Mouse (Mus musculus): Measurements from ENCODE around the gene C130026I21Rik. TPM values are rescaled to one million over a fixed set of nuclear protein-coding genes. Genes with fewer than 3 reads are reported as not detected.
"Not testable (repeated sequence)": the region's sequence is repeated elsewhere in the genome, so short reads cannot be mapped to it uniquely, and the experiment has no call there.

C130026I21Rik gene
- polyA plus RNA-seq, 1 experiment = not detected

DNA sequence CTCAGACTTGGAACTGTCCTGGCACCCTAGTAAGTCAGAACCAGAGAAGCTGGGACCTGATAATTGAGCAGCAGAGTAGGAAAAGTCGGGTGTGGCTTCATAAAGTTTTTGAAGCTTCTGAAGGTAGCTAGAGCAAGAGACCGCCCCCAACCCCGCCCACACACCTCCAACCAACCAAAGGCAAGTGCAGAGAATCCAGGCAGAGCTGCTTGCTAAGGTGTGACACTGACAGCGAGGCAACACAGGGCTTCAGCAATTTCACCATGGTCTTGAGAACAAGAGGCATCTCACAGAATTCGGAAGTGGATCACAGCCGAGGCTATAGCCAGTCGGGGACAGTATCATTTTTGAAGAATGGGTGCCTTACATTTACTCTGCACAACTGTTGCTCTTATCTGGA lies 160.6 kb downstream of the C130026I21Rik start, which contains the start of gene A530032D15Rik:
A530032D15Rik (minus strand) TSS at position 101 of the 400 bp plus-strand sequence.
- H3K27ac ChIP-seq (replicated peaks; ENCODE audit: low read depth, low read length); H3K4me3 ChIP-seq (ENCODE audit: insufficient read depth, low read depth, low read length); H3K4me1 ChIP-seq (ENCODE audit: control insufficient read depth, insufficient read depth, insufficient read length, low read length): not testable (repeated sequence)

DNA sequence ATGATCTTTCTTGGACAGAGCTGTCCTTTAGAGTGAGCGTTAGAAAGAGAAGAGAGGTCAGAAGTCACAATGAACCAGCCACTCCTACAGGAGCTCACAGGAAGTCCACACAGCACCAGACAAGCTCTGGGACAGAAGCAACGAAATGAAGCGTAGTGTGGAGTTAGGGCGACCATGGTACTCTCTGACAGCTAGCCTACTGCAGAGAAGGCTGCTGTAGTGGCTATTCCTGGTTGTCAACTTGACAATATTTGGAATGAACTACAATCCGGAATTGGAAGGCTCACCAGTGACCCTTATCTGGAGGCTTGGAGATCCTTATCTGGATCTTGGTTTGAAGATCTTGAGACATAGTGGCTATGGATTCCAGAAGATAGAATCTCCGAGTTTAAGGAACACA lies 164.4 kb downstream of the C130026I21Rik start:
- not testable (repeated sequence) for H3K4me1 ChIP-seq (ENCODE audit: control insufficient read depth, insufficient read depth, insufficient read length, low read length); H3K27ac ChIP-seq (replicated peaks; ENCODE audit: low read depth, low read length); H3K4me3 ChIP-seq (ENCODE audit: insufficient read depth, low read depth, low read length)

DNA sequence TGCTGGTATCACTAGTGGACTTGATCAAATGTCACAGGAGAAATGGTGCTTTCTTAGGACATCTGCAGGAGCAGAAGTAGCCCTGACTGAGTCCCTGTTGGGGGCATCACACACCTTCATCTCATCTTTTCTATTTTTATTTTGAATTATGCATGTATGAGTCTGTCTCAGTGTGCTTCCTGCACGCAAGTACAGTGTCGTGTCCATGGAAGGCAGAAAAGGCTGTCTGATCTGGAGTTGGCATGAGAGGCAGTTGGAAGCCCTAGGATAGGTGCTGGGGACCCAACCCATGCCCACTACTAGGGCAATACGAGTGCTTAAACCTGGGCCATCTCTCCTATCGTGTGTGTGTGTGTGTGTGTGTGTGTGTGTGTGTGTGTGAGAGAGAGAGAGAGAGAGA lies 165.0 kb downstream of the C130026I21Rik start:
- not testable (repeated sequence) for H3K4me1 ChIP-seq (ENCODE audit: control insufficient read depth, insufficient read depth, insufficient read length, low read length); H3K4me3 ChIP-seq (ENCODE audit: insufficient read depth, low read depth, low read length); H3K27ac ChIP-seq (replicated peaks; ENCODE audit: low read depth, low read length)

DNA sequence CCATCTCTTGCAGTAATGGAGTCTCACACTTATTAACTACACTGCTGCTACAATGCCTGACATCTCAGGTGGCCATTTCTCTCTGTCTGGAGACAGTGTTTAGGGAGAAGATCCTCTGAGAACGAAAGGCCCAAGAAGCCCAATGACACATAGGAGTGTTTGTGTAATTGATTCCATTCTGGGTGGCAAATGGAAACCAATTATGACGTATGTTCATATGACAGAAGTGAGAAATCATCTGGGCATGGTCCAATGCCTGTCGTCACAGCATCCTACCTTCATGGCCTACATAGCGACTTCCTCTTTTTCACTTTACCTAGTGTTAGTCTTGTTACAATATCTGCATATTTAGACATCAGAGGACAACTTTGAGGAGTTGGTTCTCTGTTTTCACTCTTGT lies 168.6 kb downstream of the C130026I21Rik start:
- H3K27ac ChIP-seq (replicated peaks; ENCODE audit: low read depth, low read length); H3K4me3 ChIP-seq (ENCODE audit: insufficient read depth, low read depth, low read length); H3K4me1 ChIP-seq (ENCODE audit: control insufficient read depth, insufficient read depth, insufficient read length, low read length): not testable (repeated sequence)

DNA sequence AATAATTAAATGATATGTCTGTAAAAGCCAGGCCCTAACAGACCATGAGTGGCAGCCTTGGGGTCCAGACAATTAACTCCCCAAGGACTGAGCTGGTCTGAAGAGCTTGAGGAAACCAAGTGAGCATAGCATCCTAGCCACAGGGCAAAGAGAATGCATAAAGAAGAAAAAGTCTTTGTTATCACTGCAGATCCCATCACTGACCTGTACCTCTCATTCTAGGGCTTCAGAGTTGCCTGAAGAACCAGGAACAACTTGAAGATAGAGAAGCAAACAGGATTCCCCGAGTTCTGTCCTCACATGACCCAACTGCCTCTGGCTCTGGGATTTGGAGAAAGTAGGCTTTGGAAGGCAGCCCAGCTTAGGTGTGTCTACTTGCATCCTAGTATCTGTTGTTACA lies 170.5 kb downstream of the C130026I21Rik start, which contains the start of gene Gm10553:
Gm10553 (plus strand) TSS at position 301 of the 400 bp plus-strand sequence.
- H3K27ac ChIP-seq (replicated peaks; ENCODE audit: low read depth, low read length); H3K4me1 ChIP-seq (ENCODE audit: control insufficient read depth, insufficient read depth, insufficient read length, low read length); H3K4me3 ChIP-seq (ENCODE audit: insufficient read depth, low read depth, low read length): not testable (repeated sequence)

DNA sequence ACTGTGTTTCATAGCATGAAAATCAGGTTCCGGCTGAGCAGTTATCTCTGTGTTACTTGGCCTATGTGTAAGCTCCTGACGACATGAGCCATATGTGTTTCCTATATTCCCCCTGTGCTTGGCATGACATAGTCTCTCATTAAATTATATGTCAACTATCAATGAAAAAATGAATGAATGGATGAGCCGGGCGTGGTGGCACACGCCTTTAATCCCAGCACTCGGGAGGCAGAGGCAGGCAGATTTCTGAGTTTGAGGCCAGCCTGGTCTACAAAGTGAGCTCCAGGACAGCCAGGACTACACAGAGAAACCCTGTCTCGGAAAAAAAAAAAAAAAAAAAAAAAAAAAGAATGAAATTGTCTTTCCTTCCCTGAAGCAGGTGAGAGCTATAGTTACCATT lies 171.3 kb downstream of the C130026I21Rik start:
- not testable (repeated sequence) for H3K4me3 ChIP-seq (ENCODE audit: insufficient read depth, low read depth, low read length); H3K4me1 ChIP-seq (ENCODE audit: control insufficient read depth, insufficient read depth, insufficient read length, low read length); H3K27ac ChIP-seq (replicated peaks; ENCODE audit: low read depth, low read length)

DNA sequence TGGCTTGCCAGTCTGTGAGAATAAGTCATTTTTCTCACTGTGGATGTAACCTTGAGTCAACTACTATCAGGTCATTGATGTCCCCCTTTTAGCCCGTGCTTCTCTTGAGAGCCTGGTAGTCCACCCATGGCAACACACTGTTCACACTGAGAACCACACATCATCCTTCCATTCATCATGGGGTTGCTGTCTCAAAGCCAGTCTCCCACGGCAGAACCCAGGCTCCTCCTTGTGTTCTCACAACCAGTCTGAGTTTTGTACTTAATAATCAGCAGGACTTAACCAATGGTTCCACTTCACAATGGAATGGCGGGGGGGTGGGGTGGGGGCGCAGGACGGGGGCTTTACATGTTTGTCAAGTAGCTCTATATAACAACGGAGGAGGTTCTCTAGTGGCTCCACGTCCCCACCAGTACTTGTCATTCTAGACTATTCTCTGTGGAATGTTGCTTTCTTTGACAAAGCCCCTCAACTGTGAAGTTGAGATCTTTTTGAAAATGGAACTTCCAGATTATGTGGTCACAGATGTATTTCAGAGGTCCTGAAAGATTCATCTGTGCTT lies 177.3 kb downstream of the C130026I21Rik start:
- H3K27ac ChIP-seq (replicated peaks; ENCODE audit: low read depth, low read length); H3K4me1 ChIP-seq (ENCODE audit: control insufficient read depth, insufficient read depth, insufficient read length, low read length); H3K4me3 ChIP-seq (ENCODE audit: insufficient read depth, low read depth, low read length): not testable (repeated sequence)

DNA sequence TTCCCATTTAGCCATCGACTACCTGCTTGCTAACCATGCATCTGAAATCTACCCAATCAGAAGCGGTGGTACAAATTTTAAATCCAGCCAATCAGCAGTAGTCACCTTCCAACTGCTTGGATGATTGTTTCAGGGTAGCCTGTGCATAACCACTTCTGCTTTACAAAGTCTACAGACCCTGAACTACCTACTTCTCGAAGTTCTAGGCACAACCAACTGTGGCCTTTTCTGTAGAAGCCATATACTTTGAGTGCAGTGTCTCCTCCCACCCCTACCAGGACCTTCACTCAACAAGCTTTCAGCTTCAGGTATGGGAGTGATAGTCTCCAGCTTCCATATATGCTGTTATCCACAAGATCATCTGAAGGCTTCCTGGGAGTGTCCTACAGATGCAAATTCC lies 178.2 kb downstream of the C130026I21Rik start:
- H3K4me1 ChIP-seq (ENCODE audit: control insufficient read depth, insufficient read depth, insufficient read length, low read length); H3K4me3 ChIP-seq (ENCODE audit: insufficient read depth, low read depth, low read length); H3K27ac ChIP-seq (replicated peaks; ENCODE audit: low read depth, low read length): not testable (repeated sequence)

DNA sequence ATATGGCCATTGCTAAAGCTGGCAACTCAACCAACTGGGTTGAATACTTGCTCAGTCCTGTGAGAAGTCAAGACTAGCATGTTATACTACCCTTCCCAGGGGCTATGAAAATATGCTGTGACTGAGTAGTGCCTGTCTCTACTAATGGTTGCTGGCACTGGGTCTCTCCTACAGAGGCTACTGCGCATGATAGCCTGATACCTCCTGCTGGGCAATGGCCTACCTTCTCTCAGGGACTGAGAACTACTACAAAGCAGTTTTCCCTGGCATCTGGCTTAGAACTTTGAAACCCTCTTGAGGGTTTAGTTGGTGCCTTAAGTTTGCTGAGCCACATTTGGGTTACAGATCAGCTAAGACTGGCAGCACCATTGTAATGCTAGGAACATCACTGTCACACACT lies 184.2 kb downstream of the C130026I21Rik start:
- not testable (repeated sequence) for H3K4me3 ChIP-seq (ENCODE audit: insufficient read depth, low read depth, low read length); H3K27ac ChIP-seq (replicated peaks; ENCODE audit: low read depth, low read length); H3K4me1 ChIP-seq (ENCODE audit: control insufficient read depth, insufficient read depth, insufficient read length, low read length)

DNA sequence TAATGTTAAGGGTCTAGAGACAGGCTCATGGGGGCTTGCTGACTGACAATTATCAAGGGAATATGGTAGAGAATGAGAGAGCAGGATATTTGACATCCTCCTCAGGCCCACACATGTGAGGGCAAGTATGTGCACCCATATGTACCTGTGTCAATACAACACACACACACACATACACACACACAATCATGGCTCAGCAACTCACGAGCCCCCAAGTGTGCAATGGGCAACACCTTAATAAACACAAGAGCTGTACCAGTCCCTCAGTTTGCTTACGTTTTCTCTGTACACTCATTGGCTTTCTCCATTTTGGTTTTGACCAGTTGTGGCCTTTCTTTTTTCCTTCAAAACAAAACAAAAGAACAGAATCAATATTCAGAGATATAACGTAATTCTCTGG lies 185.6 kb downstream of the C130026I21Rik start:
- not testable (repeated sequence) for H3K27ac ChIP-seq (replicated peaks; ENCODE audit: low read depth, low read length); H3K4me1 ChIP-seq (ENCODE audit: control insufficient read depth, insufficient read depth, insufficient read length, low read length); H3K4me3 ChIP-seq (ENCODE audit: insufficient read depth, low read depth, low read length)

DNA sequence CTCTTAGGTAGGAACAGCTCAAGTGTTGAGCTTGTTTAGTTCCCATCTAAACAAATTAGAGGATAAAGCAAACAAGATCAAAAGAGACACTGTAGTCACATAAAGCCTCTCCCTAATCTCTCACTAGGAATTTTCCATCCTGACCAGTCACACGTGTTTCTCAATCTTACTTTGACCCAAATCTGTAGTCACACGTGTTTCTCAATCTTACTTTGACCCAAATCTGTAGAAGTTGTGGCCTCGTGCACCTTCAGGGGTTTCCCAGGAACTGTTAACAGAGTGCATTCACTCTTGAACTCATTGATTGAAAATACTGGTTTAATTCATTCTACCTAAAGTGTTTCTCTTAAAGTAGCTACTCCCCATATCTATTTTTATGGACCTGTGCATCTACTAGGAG lies 197.3 kb downstream of the C130026I21Rik start:
- not testable (repeated sequence) for H3K4me1 ChIP-seq (ENCODE audit: control insufficient read depth, insufficient read depth, insufficient read length, low read length); H3K27ac ChIP-seq (replicated peaks; ENCODE audit: low read depth, low read length)

DNA sequence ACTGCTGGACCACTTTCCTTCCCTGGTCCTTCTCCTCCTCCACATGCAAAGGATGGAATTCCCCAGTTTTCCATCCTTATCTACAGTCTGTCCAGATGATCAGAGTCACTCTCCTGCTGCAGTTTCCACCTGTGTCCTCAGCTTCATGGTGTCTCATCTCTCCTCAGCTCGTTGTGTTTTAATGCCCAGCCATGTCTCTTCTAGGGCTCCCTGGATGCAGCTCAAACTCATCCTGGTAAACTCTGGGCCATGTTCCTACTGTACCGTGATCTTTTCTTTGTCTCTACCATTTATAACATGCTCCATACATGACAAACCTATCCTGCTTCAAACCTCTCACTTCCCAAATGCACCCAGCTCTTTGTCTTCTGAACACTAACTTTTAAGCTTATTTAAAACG lies 198.7 kb downstream of the C130026I21Rik start:
- H3K4me1 ChIP-seq (ENCODE audit: control insufficient read depth, insufficient read depth, insufficient read length, low read length); H3K4me3 ChIP-seq (ENCODE audit: insufficient read depth, low read depth, low read length); H3K27ac ChIP-seq (replicated peaks; ENCODE audit: low read depth, low read length): not testable (repeated sequence)

More for the DNA sequence above, 197.3 kb downstream of the C130026I21Rik start:
- H3K4me3 ChIP-seq (ENCODE audit: insufficient read depth, low read depth, low read length) = not testable (repeated sequence)

DNA sequence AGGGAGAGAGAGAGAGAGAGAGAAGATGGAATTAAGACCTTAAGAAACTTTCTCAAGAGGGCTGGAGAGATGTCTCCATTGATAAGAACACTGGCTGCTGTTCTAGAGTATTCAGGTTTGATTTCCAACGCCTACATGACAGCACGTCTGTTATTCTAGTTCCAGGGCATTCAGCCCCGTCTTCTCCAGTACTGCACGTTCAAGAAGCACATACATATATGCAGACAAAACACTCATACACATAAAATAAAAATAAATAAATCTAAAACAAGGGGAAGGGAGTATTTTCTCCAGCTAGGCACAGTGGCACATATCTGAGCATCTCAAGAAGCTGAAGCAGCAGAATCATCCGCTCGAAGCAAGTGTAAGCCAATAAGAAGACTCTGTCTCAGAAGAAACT lies 234.6 kb downstream of the C130026I21Rik start:
- not testable (repeated sequence) for H3K4me1 ChIP-seq (ENCODE audit: control insufficient read depth, insufficient read depth, insufficient read length, low read length); H3K27ac ChIP-seq (replicated peaks; ENCODE audit: low read depth, low read length); H3K4me3 ChIP-seq (ENCODE audit: insufficient read depth, low read depth, low read length)

DNA sequence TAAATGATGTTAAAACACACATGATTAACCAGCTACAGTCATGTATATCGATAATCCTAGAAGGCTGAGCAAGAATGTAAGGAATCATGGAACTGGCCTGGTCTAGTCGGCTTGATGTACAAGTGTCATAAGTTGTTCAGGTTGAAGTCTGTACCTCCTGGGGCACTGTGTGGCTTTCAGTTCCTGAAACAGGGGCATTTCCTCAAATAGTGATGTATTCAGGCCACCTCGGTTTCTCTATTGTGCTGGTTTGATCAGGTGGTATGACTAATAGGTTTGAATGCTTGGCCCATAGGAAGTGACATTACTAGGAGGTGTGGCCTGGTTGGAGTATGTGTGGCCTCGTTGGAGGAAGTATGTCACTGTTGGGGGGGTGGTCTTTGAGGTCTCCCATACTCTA lies 236.0 kb downstream of the C130026I21Rik start:
- H3K4me3 ChIP-seq (ENCODE audit: insufficient read depth, low read depth, low read length); H3K27ac ChIP-seq (replicated peaks; ENCODE audit: low read depth, low read length); H3K4me1 ChIP-seq (ENCODE audit: control insufficient read depth, insufficient read depth, insufficient read length, low read length): not testable (repeated sequence)

DNA sequence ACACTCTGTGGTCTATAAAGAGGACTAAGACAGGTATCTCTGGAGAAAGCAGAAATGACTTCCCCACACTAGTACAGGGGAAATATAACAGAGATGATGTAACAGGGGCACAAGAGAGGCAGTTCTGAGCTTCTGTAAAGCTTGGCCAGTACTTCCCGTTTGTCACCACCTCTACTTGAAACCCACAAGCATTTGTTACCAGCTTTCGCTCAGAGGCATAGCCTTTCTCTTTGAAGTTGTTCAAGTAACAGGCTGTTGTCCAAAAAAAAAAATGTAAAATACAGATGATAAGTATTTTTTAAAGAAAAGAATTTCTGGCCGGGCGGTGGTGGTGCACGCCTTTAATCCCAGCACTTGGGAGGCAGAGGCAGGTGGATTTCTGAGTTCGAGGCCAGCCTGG lies 236.8 kb downstream of the C130026I21Rik start:
- not testable (repeated sequence) for H3K4me3 ChIP-seq (ENCODE audit: insufficient read depth, low read depth, low read length); H3K4me1 ChIP-seq (ENCODE audit: control insufficient read depth, insufficient read depth, insufficient read length, low read length)

DNA sequence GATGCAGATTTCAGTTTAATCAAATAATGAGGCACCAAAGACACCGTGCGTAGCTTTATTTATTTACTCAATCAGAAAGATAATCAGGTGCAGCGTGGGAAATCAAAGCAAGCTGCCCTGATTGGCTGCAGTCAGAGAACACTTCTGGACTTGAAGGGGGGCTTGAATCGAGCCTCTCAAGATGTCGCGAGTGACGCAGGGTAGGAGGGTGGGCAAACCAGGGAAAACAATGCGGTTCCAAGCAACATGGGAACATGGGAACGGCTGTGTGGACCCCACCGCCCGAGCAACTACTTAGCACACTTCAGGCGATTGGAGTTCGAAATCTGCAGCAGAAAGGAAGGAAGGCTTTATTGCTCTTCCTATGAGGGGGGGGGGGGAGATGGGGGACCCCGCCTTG lies 240.2 kb downstream of the C130026I21Rik start:
- H3K4me1 ChIP-seq (ENCODE audit: control insufficient read depth, insufficient read depth, insufficient read length, low read length); H3K27ac ChIP-seq (replicated peaks; ENCODE audit: low read depth, low read length); H3K4me3 ChIP-seq (ENCODE audit: insufficient read depth, low read depth, low read length): not testable (repeated sequence)

More for the DNA sequence above, 236.8 kb downstream of the C130026I21Rik start:
- not testable (repeated sequence) for H3K27ac ChIP-seq (replicated peaks; ENCODE audit: low read depth, low read length)
